Mouse (Mus musculus): ENCODE results near the gene Gm42906.

- TF ChIP-seq CTCF (IDR thresholded peaks at IDR 0.05; ENCODE audit: borderline replicate concordance, extremely low read depth, insufficient read depth, insufficient read length) (no peak), POLR2A (IDR thresholded peaks at IDR 0.05; ENCODE audit: borderline replicate concordance, extremely low read depth, insufficient read depth, insufficient read length, poor library complexity, severe bottlenecking) (no peak)
Measured at GRCm38 (mm10) chr5:151248671-151249620, 179.0 kb downstream of the Gm42906 start.

Measured in brain, embryonic 14.5 days (tissue).